Mouse (Mus musculus): ENCODE measurements around the gene Sorcs1.

DNA sequence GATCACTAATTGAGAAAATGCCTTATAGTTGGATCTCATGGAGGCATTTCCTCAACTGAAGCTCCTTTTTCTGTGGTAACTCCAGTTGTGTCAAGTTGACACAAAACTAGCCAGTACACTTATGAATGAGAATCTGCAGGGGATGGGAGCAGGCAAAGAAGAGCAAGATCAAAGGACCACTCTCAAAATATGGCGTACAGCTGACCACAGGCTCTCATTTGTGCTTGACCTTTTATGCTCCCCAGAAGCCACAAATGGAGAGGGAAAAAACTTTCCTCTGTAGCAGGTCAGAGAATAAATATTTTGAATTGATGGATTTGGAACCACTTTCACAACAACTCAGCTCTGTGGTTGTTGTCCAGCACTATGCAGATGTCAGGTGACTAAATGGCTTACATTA, 14.1 kb downstream of the Sorcs1 start:
- no peak for TF ChIP-seq POLR2AphosphoS2 (IDR thresholded peaks at IDR 0.05; ENCODE audit: insufficient read length, low read depth)
- no peak for TF ChIP-seq MAX (IDR thresholded peaks at IDR 0.05; ENCODE audit: low read depth)
- TF ChIP-seq POLR2A (IDR thresholded peaks at IDR 0.05; ENCODE audit: insufficient read length, low read depth) = no peak
- TF ChIP-seq E2F4 (IDR thresholded peaks at IDR 0.05; ENCODE audit: insufficient read depth) = no peak
- TF ChIP-seq TCF3 (IDR thresholded peaks at IDR 0.05; ENCODE audit: insufficient read length, low read depth) = no peak

Data from myocyte (in vitro differentiated cells).